Mouse (Mus musculus): ENCODE data around the gene Olfr250.
"Not testable (repeated sequence)": the region's sequence is repeated elsewhere in the genome, so short reads cannot be mapped to it uniquely, and the experiment has no call there.

The Olfr250 gene

DNA sequence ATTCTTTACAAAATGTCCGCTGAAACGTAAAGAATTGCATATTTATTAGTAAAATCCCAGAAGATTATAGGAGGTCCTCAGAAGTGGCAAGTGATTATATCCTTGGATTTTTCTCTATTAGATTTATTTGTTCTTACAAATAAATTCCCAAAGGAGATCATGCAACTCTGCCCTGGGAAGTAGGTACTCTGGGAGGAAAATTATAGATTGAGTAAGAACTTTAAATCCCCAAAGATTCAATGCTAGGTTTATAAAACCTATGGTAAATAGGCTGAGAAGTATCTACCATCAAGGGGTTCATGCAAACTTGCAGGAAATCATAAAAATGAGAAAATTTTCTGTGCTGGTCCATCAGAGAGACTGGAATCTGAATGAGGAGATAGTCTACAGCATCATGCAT is at the start of gene Olfr250:
Olfr250 (plus strand) TSS at position 301 of the 400 bp plus-strand sequence.
- DNase-seq = no peak

DNA sequence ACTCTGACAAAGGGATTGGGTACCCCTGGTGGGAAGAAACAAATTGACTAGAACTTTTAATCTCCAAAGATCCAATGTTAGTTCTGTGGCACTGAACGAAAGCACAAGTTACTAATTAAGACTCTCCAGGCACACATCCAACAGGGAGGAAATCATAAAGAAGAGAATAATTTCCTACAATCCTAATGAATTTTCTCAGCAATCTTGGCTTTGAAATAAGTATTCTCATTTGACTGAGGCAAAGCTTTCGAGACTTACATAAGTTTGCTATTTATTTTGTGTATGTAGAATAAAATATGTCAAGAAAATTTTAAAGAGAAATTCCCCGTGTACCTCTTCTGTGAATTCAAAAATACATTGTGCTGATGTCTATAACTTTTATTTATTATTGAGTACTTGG is 37.9 kb upstream of the Olfr250 start, which contains the start of gene Olfr25:
Olfr25 (plus strand) TSS at position 301 of the 400 bp plus-strand sequence.
- DNase-seq = no peak

DNA sequence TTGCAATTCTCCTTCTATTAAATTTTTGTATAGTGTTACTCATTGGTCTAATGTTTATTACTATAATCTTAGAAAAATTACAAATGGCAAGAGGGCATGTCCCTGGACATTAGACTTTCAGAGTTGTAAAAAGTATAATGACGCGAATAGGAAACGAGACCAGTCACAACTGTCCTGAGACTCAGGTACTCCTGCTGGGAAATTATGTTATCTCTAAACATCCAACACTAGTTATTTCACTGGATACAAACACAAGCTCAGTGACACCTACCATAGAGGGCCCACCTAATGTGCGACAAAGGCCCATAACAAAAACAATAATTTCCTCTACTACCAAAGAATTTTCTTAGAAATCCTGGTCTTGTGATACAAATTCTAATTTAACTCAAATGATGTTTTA is 18.6 kb upstream of the Olfr250 start, which contains the start of gene Olfr898:
Olfr898 (plus strand) TSS at position 301 of the 400 bp plus-strand sequence.
- no peak for DNase-seq

DNA sequence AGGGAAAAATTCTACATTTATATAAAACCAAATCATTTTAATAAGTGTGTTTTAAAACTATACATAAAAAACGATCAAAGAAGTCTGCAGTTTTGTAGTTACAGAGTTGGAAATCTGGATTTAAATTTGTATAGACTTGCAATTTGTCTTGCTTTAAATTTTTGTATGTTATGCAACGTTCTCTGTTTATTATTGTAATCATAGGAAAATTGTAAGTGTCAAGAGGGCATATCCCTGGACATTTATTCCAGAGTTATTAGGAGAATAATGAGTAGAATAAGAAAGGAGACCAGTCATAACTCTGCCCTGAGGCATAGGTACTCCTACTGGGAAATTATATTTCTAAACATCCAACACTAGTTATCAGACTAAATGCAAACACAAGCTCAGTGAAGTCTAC is 10.1 kb downstream of the Olfr250 start, which contains the start of gene Olfr251:
Olfr251 (plus strand) TSS at position 301 of the 400 bp plus-strand sequence.
- no peak for DNase-seq

DNA sequence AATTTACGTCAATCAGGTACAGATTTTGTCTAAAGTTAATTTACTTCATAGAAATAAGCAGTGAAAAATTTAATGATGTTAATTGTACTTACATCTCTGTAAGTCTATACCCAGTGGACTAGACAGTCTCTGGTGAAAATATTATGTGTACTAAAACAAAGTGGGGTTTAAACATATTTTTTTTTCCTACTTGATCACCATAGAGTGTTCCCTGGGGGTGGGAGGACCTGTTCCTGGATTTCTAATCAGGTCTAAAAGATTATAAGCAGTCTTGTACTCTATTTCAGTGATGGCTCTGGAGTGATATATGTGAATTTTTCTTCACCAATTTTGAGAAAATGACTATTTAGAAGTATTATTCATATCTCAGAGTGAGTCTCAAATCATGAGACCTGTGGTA is 34.7 kb downstream of the Olfr250 start, which contains the start of gene Olfr147:
Olfr147 (plus strand) TSS at position 301 of the 400 bp plus-strand sequence.
- no peak for DNase-seq

DNA sequence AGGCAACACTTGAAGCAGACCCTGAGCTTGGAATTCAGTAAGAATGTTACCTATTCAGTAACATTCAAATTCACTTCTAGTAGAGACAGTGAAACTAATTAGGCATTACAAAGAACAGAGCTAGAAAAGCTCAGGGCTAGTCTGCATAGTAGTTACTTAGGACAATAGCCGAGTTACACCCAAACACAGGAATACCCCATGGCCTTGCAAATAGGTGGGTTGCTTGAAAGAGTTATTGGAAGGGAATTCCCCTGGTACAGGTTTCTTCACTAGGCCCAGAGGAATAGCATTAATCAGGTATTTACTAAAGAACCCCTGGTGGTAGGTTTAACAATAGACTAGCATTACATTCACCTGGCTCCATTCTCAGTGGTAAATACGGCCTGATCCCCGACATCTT is 40.8 kb downstream of the Olfr250 start:
- DNase-seq = not testable (repeated sequence)

DNA sequence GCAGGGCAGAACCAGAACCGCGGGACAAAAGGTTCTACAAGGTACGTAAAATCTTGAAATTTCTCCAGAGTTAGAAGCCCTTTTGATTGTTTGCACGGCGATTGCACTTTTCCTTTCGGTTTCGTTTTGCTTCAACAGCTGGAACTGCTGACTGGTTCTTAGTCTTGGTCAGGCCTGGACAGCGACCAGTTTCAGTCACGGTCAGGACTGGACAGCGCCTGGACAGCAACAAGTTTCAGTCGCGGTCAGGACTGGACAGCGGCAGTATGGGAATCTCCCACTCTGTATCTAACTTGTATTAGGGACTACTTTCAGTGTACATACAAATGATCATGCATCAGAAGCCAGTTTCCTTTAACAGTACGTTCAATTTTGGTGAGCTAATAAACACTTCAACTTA is 46.8 kb downstream of the Olfr250 start:
- not testable (repeated sequence) for DNase-seq
